Mouse (Mus musculus): ENCODE results near the gene Snd1.
A peak's percentile ranks its signal among the peaks of the same experiment; 100 is the strongest.

Snd1 gene

GRCm38 (mm10) chr6:28935736-28936135 is 460.8 kb downstream of the Snd1 start:
- no peaks in the 10 kb centered on the region for H3K36me3 ChIP-seq (ENCODE audit: insufficient read depth, low read length)
- H3K4me1 ChIP-seq (replicated peaks; ENCODE audit: low read depth, low read length), result peaks cover 21% of the 10 kb centered on the region
- H3K9me3 ChIP-seq (ENCODE audit: low read length), result no peaks in the 10 kb centered on the region
- TF ChIP-seq POU5F1 (IDR thresholded peaks at IDR 0.05; ENCODE audit: borderline replicate concordance, low read length) (no peak), NANOG (IDR thresholded peaks at IDR 0.05; ENCODE audit: borderline replicate concordance, low read length) (no peak), CTCF (conservative IDR thresholded peaks at IDR 0.05; ENCODE audit: low read length) (no peak)
- H3K4me3 ChIP-seq (replicated peaks; ENCODE audit: low read length), result no peak overlapping the region
- H3K27me3 ChIP-seq (ENCODE audit: insufficient read depth, low read length), result peaks cover 5% of the 10 kb centered on the region; the same call in 1 of the 2 replicates

GRCm38 (mm10) chr6:28947254-28947653 is 472.3 kb downstream of the Snd1 start:
- H3K4me3 ChIP-seq (replicated peaks; ENCODE audit: low read length), result no peak overlapping the region
- no peaks in the 10 kb centered on the region for H3K27me3 ChIP-seq (ENCODE audit: insufficient read depth, low read length)
- TF ChIP-seq CTCF (conservative IDR thresholded peaks at IDR 0.05; ENCODE audit: low read length), result no peak
- no peak for TF ChIP-seq NANOG (IDR thresholded peaks at IDR 0.05; ENCODE audit: borderline replicate concordance, low read length)
- no peak for TF ChIP-seq POU5F1 (IDR thresholded peaks at IDR 0.05; ENCODE audit: borderline replicate concordance, low read length)
- H3K4me1 ChIP-seq (replicated peaks; ENCODE audit: low read depth, low read length), result peaks cover 38% of the 10 kb centered on the region
- H3K9me3 ChIP-seq (ENCODE audit: low read length), result no peaks in the 10 kb centered on the region
- H3K36me3 ChIP-seq (ENCODE audit: insufficient read depth, low read length), result no peaks in the 10 kb centered on the region

GRCm38 (mm10) chr6:28949269-28949668 is 474.3 kb downstream of the Snd1 start:
- H3K9me3 ChIP-seq (ENCODE audit: low read length), result no peaks in the 10 kb centered on the region
- TF ChIP-seq NANOG (IDR thresholded peaks at IDR 0.05; ENCODE audit: borderline replicate concordance, low read length), result no peak
- TF ChIP-seq POU5F1 (IDR thresholded peaks at IDR 0.05; ENCODE audit: borderline replicate concordance, low read length), result no peak
- TF ChIP-seq CTCF (conservative IDR thresholded peaks at IDR 0.05; ENCODE audit: low read length), result peak; percentile 90
- peaks cover 32% of the 10 kb centered on the region for H3K4me1 ChIP-seq (replicated peaks; ENCODE audit: low read depth, low read length)
- no peak overlapping the region for H3K4me3 ChIP-seq (replicated peaks; ENCODE audit: low read length)
- peaks cover 4% of the 10 kb centered on the region; the same call in 1 of the 2 replicates for H3K27me3 ChIP-seq (ENCODE audit: insufficient read depth, low read length)
- H3K36me3 ChIP-seq (ENCODE audit: insufficient read depth, low read length), result no peaks in the 10 kb centered on the region

GRCm38 (mm10) chr6:28955581-28955980 is 480.6 kb downstream of the Snd1 start:
- Histone ChIP-seq H3K27me3 (ENCODE audit: insufficient read depth, low read length) (peaks cover 6% of the 10 kb centered on the region; the same call in 1 of the 2 replicates), H3K9me3 (ENCODE audit: low read length) (no peaks in the 10 kb centered on the region), H3K4me3 (replicated peaks; ENCODE audit: low read length) (no peak overlapping the region), H3K4me1 (replicated peaks; ENCODE audit: low read depth, low read length) (peaks cover 22% of the 10 kb centered on the region), H3K36me3 (ENCODE audit: insufficient read depth, low read length) (no peaks in the 10 kb centered on the region)
- TF ChIP-seq CTCF (conservative IDR thresholded peaks at IDR 0.05; ENCODE audit: low read length) (peak; percentile 99), POU5F1 (IDR thresholded peaks at IDR 0.05; ENCODE audit: borderline replicate concordance, low read length) (no peak), NANOG (IDR thresholded peaks at IDR 0.05; ENCODE audit: borderline replicate concordance, low read length) (no peak)

DNA sequence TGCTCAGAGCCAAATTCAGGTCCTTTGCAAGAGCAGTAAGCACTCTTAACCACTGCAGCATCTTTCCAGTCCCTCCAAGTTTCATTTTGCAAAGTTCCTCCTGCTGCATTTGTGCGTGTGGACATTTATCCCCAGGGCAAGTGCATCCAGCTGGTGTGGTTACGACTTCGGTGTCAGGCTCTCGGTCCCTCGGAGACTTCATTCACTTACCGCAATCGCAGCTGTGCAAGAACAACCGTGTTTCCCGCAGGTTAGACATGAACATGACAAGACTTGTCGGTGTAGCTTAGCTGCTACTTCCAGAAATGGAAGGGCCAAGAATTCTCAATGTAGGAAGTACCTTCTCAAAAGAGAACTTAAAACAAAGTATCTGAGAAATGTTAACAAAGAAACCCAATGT is 482.5 kb downstream of the Snd1 start:
- Histone ChIP-seq H3K9me3 (ENCODE audit: low read length) (no peaks in the 10 kb centered on the region), H3K4me3 (replicated peaks; ENCODE audit: low read length) (no peak overlapping the region), H3K36me3 (ENCODE audit: insufficient read depth, low read length) (no peaks in the 10 kb centered on the region), H3K27me3 (ENCODE audit: insufficient read depth, low read length) (peaks cover 6% of the 10 kb centered on the region; the same call in 1 of the 2 replicates), H3K4me1 (replicated peaks; ENCODE audit: low read depth, low read length) (peaks cover 34% of the 10 kb centered on the region)
- TF ChIP-seq POU5F1 (IDR thresholded peaks at IDR 0.05; ENCODE audit: borderline replicate concordance, low read length) (no peak), CTCF (conservative IDR thresholded peaks at IDR 0.05; ENCODE audit: low read length) (no peak), NANOG (IDR thresholded peaks at IDR 0.05; ENCODE audit: borderline replicate concordance, low read length) (no peak)

- Histone ChIP-seq H3K9me3 (ENCODE audit: low read length) (no peaks in the 10 kb centered on the region), H3K36me3 (ENCODE audit: insufficient read depth, low read length) (no peaks in the 10 kb centered on the region), H3K27me3 (ENCODE audit: insufficient read depth, low read length) (no peaks in the 10 kb centered on the region), H3K4me3 (replicated peaks; ENCODE audit: low read length) (no peak overlapping the region), H3K4me1 (replicated peaks; ENCODE audit: low read depth, low read length) (peaks cover 57% of the 10 kb centered on the region)
- TF ChIP-seq POU5F1 (IDR thresholded peaks at IDR 0.05; ENCODE audit: borderline replicate concordance, low read length), result no peak
- peak; percentile 51; the same call in 1 of the 2 replicates for TF ChIP-seq NANOG (IDR thresholded peaks at IDR 0.05; ENCODE audit: borderline replicate concordance, low read length)
Observed at GRCm38 (mm10) chr6:28963178-28963577, 488.2 kb downstream of the Snd1 start.

- Histone ChIP-seq H3K27me3 (ENCODE audit: insufficient read depth, low read length) (peaks cover 3% of the 10 kb centered on the region), H3K36me3 (ENCODE audit: insufficient read depth, low read length) (no peaks in the 10 kb centered on the region), H3K4me3 (replicated peaks; ENCODE audit: low read length) (peak overlapping the region; percentile 71), H3K4me1 (replicated peaks; ENCODE audit: low read depth, low read length) (peaks cover 52% of the 10 kb centered on the region), H3K9me3 (ENCODE audit: low read length) (no peaks in the 10 kb centered on the region)
- TF ChIP-seq CTCF (conservative IDR thresholded peaks at IDR 0.05; ENCODE audit: low read length) (no peak), POU5F1 (IDR thresholded peaks at IDR 0.05; ENCODE audit: borderline replicate concordance, low read length) (no peak), NANOG (IDR thresholded peaks at IDR 0.05; ENCODE audit: borderline replicate concordance, low read length) (no peak)
Observed at GRCm38 (mm10) chr6:28965264-28965663, 490.3 kb downstream of the Snd1 start.

GRCm38 (mm10) chr6:28969615-28970014 is 494.7 kb downstream of the Snd1 start:
- Histone ChIP-seq H3K36me3 (ENCODE audit: insufficient read depth, low read length) (no peaks in the 10 kb centered on the region), H3K9me3 (ENCODE audit: low read length) (no peaks in the 10 kb centered on the region), H3K4me3 (replicated peaks; ENCODE audit: low read length) (no peak overlapping the region), H3K27me3 (ENCODE audit: insufficient read depth, low read length) (peaks cover 17% of the 10 kb centered on the region), H3K4me1 (replicated peaks; ENCODE audit: low read depth, low read length) (peaks cover 27% of the 10 kb centered on the region)
- no peak for TF ChIP-seq CTCF (conservative IDR thresholded peaks at IDR 0.05; ENCODE audit: low read length)
- no peak for TF ChIP-seq NANOG (IDR thresholded peaks at IDR 0.05; ENCODE audit: borderline replicate concordance, low read length)
- TF ChIP-seq POU5F1 (IDR thresholded peaks at IDR 0.05; ENCODE audit: borderline replicate concordance, low read length), result no peak

- Histone ChIP-seq H3K36me3 (ENCODE audit: insufficient read depth, low read length) (no peaks in the 10 kb centered on the region), H3K9me3 (ENCODE audit: low read length) (peaks cover 4% of the 10 kb centered on the region; the same call in 1 of the 2 replicates), H3K4me1 (replicated peaks; ENCODE audit: low read depth, low read length) (peaks cover 19% of the 10 kb centered on the region), H3K4me3 (replicated peaks; ENCODE audit: low read length) (no peak overlapping the region), H3K27me3 (ENCODE audit: insufficient read depth, low read length) (peaks cover 26% of the 10 kb centered on the region)
- TF ChIP-seq NANOG (IDR thresholded peaks at IDR 0.05; ENCODE audit: borderline replicate concordance, low read length) (no peak), POU5F1 (IDR thresholded peaks at IDR 0.05; ENCODE audit: borderline replicate concordance, low read length) (no peak), CTCF (conservative IDR thresholded peaks at IDR 0.05; ENCODE audit: low read length) (no peak)
Observed at GRCm38 (mm10) chr6:28970711-28971110, 495.8 kb downstream of the Snd1 start.

Data from E14TG2a.4 (cell line).